Mouse (Mus musculus): ENCODE results near the gene Lfng. TPM values are rescaled to one million over a fixed set of nuclear protein-coding genes. Genes with fewer than 3 reads are reported as not detected.

The Lfng gene
- 28.2 TPM for polyA plus RNA-seq (2015; fragmentation: Illumina TruSeq; extraction: RNeasy Lipid Tissue Mini Kit (QIAGEN cat#74804); ENCODE audit: insufficient read depth, low replicate concordance)

DNA sequence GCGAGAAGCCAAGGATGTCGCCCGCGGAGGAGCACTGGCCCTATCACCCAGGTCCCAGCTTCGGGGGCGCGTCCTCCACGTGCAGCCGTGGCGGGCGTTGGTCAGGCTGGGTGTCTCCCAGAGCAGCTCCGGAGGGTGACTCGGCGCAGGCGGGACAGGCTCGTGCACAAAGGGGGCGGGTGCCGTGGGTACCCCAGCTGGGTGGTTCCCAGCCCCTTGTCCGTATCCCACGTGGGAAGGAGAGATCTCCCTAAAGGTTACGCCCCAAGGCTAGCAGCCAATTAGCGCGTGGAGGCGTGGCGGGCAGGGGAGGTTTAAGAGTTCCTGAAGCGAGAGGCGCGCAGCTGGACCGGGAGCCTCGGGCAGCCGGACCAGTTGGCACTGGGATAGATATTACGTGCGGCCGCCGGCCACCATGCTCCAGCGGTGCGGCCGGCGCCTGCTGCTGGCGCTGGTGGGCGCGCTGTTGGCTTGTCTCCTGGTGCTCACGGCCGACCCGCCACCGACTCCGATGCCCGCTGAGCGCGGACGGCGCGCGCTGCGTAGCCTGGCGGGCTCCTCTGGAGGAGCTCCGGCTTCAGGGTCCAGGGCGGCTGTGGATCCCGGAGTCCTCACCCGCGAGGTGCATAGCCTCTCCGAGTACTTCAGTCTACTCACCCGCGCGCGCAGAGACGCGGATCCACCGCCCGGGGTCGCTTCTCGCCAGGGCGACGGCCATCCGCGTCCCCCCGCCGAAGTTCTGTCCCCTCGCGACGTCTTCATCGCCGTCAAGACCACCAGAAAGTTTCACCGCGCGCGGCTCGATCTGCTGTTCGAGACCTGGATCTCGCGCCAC, at the start of gene Lfng:
Gene Lfng, plus strand, starts transcription at position 320 of the 835 bp plus-strand sequence.

DNA sequence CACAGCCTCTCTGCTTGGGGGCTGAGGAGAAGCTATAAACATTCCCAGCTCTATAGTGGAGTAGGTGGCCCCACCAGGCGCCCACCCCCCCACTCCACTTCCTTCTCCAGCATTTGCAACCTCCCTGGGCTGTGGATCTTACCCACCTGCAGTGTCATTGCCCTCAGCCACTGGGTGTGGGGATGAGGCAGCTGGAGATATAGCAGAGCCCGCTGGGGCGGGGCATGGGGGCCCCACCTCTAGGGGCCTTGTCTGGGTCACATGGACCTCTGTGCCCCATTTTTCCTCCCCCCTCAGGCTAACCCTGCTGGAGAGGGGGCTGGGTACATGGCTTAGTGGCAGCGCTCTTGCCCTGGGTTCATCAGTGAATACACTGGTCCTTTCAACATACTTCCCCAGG, 42.2 kb upstream of the Lfng start, which contains the start of gene Grifin:
Gene Grifin, minus strand, starts transcription at position 176 of the 400 bp plus-strand sequence.

DNA sequence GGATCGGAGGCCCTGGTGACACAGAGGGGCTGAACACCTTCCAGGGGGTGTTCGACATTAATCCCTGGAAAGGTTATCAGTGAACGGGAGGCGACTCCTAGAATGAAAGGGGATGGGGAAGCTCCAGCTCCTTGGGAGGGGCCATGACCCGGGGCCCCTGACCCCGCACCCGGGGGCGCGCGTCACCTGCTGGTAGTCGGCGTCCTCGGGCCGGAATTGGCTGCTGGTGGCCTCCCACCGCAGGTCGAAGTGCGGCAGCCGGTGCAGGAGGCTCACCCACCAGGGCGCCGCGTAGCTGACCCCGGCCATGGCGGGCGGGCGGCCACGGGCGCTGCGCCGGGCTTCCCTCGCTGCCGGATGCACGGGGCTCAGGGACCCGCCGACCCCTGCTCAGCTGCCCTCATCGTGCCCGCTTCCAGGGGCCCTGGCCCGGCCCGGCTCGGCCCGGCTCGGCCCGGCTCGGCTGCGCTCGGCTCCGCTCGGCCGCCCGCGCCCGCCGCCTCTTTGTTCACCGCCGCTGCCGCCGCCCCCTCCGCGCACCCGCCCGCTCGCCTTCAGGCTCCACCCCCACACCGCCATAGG, 41.5 kb downstream of the Lfng start, which contains the start of gene Ttyh3:
Gene Ttyh3, minus strand, starts transcription at position 513 of the 582 bp plus-strand sequence.

Other genes starting within 250 kb of the Lfng start
- 33.1 TPM for gene Snx8, start 218.1 kb upstream of the Lfng start, polyA plus RNA-seq (2015; fragmentation: Illumina TruSeq; extraction: RNeasy Lipid Tissue Mini Kit (QIAGEN cat#74804); ENCODE audit: insufficient read depth, low replicate concordance)
- 107 TPM for gene Eif3b, start 188.0 kb upstream of the Lfng start, polyA plus RNA-seq (2015; fragmentation: Illumina TruSeq; extraction: RNeasy Lipid Tissue Mini Kit (QIAGEN cat#74804); ENCODE audit: insufficient read depth, low replicate concordance)
- not detected for gene Gm4869, start 161.7 kb upstream of the Lfng start, polyA plus RNA-seq (2015; fragmentation: Illumina TruSeq; extraction: RNeasy Lipid Tissue Mini Kit (QIAGEN cat#74804); ENCODE audit: insufficient read depth, low replicate concordance)
- 6.2 TPM for gene Chst12, start 101.8 kb upstream of the Lfng start, polyA plus RNA-seq (2015; fragmentation: Illumina TruSeq; extraction: RNeasy Lipid Tissue Mini Kit (QIAGEN cat#74804); ENCODE audit: insufficient read depth, low replicate concordance)
- not detected for gene Grifin, start 42.2 kb upstream of the Lfng start, polyA plus RNA-seq (2015; fragmentation: Illumina TruSeq; extraction: RNeasy Lipid Tissue Mini Kit (QIAGEN cat#74804); ENCODE audit: insufficient read depth, low replicate concordance)
- 19.2 TPM for gene Ttyh3, start 41.7 kb downstream of the Lfng start, polyA plus RNA-seq (2015; fragmentation: Illumina TruSeq; extraction: RNeasy Lipid Tissue Mini Kit (QIAGEN cat#74804); ENCODE audit: insufficient read depth, low replicate concordance)
- gene Iqce, start 95.1 kb downstream of the Lfng start, polyA plus RNA-seq (2015; fragmentation: Illumina TruSeq; extraction: RNeasy Lipid Tissue Mini Kit (QIAGEN cat#74804); ENCODE audit: insufficient read depth, low replicate concordance) = 15.1 TPM
- gene Brat1, start 97.7 kb downstream of the Lfng start, polyA plus RNA-seq (2015; fragmentation: Illumina TruSeq; extraction: RNeasy Lipid Tissue Mini Kit (QIAGEN cat#74804); ENCODE audit: insufficient read depth, low replicate concordance) = 10.6 TPM
- gene Amz1, start 116.8 kb downstream of the Lfng start, polyA plus RNA-seq (2015; fragmentation: Illumina TruSeq; extraction: RNeasy Lipid Tissue Mini Kit (QIAGEN cat#74804); ENCODE audit: insufficient read depth, low replicate concordance) = 9.0 TPM
- gene Gna12, start 223.1 kb downstream of the Lfng start, polyA plus RNA-seq (2015; fragmentation: Illumina TruSeq; extraction: RNeasy Lipid Tissue Mini Kit (QIAGEN cat#74804); ENCODE audit: insufficient read depth, low replicate concordance) = 18.7 TPM

All from spleen, adult 10 weeks (tissue).